Mouse (Mus musculus): Measurements from ENCODE around the gene Ift122.

Ift122 gene

DNA sequence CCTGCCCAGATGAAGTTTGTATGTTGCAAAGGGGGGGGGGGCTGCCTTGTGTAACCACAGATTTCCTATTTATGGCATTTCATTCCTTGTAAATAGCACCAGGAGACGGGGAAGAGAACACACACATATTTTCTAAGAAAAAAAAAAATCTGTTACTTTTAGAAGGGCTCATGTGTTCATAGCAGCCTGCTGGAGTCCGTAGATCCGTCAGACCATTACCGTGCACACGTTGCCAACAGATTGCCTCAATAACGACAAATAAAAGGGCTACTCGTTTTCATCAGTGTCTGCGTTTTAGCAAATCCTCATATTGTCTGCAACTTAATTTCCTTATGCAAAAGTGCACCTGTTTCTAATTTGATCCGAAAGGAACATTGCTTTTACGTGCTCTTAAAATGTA lies 73.1 kb downstream of the Ift122 start:
- DNase-seq (ENCODE audit: low read depth, low spot score), result no peak

DNA sequence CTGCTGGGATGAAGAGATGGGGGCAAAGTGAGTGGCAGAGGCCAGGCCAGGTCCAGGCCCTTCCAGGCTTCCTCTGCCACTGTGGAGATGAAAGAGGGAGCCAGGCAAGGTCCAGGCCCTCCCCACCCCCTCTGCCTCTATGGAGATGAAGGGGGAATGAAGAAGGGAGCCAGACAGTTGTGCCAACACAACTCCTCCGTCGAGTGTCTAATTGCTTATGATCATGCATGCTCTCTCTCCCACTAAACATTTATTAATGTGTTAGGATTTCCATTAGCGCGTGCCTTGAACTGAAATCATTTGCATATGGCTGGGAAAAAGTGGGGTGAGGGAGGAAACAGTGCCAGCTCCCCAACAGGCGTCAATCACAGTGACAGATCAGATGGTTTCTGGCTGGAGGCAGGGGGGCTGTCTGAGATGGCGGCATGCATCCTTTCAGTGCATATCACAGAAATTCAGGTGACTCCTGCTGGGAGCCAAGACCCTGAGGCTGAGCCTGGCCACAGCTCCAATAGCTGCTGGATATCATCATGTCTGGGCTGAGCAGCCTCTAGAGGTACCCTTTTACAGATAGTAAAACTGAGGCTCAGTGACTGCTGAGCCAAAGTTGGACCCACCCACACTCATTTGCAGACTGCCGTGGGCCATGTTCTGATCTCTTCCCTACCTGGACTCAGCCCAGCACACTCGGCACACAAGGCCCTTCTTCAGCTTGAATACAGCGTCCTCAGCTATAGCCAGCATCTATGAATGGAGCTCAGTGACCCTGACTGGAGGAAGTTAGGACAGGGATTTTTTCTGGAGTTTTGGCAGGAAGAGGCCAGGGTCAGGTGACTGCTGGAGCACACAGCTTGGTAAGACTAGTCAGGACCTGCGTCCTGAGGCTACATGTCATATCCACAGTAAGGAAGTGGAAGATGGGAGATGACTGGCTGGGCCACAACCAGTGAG lies 74.3 kb downstream of the Ift122 start:
- DNase-seq (ENCODE audit: low read depth, low spot score), result no peak

DNA sequence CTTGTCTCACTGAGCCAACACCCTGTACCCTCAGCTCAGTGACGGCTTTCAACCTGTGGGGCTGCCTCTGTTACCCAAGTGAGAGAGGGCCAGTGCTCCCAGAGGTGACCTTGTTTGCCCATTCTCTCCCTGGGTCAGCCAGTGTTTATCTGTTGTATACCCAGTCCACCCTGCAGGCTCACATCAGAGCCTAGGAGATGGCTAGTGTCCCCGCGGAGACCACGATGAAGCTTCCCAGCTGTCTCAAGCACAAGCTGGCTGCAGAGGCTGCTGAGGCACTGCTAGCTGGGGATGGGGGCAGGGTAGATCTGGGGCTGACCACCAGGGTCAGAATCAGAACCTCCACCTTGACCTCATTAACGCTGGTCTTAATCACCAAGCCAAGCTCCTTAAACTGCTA lies 76.7 kb downstream of the Ift122 start:
- DNase-seq (ENCODE audit: low read depth, low spot score), result peak; percentile 79

DNA sequence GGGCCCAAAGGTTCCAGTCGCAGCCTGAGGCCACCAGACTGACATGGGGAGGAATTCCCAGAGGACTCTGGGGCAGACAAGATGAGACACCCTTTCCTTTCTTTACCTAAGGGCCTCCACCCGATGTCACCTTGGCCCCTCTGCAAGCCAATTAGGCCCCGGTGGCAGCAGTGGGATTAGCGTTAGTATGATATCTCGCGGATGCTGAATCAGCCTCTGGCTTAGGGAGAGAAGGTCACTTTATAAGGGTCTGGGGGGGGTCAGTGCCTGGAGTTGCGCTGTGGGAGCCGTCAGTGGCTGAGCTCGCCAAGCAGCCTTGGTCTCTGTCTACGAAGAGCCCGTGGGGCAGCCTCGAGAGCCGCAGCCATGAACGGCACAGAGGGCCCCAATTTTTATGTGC lies 78.4 kb downstream of the Ift122 start, which contains the start of gene Rho:
Rho (plus strand) TSS at position 110 of the 400 bp plus-strand sequence.
- DNase-seq (ENCODE audit: low read depth, low spot score), result peak; percentile 96

DNA sequence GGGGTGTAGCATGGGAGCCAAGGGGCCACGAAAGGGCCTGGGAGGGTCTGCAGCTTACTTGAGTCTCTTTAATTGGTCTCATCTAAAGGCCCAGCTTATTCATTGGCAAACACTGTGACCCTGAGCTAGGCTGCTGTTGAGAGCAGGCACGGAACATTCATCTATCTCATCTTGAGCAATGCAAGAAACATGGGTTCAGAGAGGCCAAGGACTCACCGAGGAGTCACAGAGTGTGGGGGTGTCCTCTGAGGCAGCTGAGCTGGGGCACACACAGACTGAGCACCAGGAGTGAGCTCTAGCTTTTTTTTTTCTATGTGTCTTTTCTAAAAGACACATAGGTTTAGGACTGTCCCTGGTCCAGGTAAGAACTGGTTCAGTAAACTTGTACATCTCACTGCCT lies 79.1 kb downstream of the Ift122 start:
- DNase-seq (ENCODE audit: low read depth, low spot score), result no peak

DNA sequence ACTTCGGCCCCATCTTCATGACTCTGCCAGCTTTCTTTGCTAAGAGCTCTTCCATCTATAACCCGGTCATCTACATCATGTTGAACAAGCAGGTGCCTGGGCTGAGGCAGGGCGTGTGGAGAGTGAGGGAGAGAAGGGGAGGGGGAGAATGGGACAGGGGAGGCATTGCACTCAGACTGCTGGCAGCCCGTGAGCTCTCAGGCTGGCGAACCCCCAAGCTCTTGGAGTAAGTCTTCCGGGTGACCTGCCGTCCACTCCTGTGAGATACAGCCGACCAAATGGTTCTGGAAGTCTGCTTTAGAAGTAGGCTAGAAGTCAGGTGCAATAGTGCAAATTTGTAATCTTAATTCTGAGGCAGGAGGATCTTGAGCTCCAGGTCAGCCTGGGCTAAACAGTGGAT lies 82.3 kb downstream of the Ift122 start:
- no peak for DNase-seq (ENCODE audit: low read depth, low spot score)

DNA sequence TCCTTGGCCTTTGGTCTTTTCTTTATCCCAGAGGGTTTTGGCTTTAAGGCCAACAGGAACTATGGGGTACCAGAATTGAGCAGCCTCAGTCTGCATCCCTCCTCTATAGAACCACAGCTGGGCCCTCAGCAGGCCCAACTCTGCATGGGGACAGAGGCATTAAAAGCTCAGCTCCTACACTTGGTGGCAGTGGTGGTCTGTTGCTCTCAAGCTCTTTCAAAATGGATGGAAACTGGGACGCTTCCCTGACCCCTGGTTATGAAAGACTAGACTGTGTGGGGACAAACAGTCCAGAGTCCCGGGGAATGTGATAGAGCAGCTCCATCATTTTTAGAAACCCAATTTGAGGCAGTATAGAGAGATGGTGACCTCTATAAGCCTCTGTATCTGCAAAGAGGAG lies 84.7 kb downstream of the Ift122 start:
- no peak for DNase-seq (ENCODE audit: low read depth, low spot score)

DNA sequence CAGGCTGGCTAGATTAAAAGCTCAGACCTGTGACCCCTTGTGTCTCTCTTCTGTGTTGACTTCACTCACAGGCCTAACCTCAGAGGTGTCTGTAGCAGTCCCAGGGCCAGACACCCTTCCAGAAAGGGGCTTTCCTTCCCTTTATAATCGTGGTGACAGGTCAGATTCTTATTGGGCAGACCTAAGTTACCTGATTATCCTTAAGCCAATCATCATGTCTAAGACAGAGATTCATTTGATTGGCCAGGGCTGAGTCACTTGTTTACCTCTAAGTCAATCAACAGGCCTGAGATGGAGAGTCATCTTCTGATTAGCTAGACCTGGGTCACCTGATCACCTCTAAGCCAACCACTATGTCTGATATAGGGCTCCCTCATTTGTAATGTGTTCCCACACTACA lies 85.5 kb downstream of the Ift122 start:
- DNase-seq (ENCODE audit: low read depth, low spot score), result peak; percentile 96

DNA sequence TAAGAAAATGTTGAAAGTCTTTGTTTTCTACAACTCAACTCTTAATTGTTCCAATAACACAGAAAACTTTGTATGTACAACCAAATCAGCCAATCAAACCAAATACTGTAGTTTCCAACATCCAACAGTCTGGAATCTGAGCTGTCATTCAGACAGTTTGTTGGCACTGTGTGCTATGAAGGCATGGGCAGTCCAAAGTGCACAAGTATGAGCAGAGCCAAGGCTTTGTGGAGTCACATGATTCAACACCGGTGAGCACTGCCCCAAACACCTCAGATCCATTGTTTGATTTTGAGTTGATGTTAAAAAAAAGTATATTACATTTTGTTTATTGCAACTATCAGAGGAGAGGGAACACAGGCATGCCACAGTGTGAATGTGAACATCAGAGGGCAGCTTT lies 87.3 kb downstream of the Ift122 start:
- no peak for DNase-seq (ENCODE audit: low read depth, low spot score)

DNA sequence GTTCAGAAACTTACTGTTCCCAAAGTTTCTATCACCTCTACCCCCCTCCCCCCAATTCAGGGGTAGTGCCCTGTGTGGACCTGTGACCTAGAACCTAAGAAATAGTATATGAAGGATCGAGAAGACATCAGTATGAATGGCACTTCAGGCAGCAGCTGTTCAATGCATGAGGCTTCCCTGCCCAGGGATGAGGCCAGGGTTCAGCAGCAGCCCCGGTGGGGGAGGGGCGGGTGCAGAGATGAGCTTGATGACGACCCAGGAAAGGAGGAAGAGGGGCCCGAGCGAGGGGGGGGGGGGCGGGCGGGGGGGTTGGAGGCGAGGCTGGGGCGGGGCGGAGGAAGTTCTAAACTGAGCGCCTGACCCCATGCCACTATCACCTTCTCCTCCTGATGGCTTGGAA lies 87.9 kb downstream of the Ift122 start:
- DNase-seq (ENCODE audit: low read depth, low spot score), result no peak

DNA sequence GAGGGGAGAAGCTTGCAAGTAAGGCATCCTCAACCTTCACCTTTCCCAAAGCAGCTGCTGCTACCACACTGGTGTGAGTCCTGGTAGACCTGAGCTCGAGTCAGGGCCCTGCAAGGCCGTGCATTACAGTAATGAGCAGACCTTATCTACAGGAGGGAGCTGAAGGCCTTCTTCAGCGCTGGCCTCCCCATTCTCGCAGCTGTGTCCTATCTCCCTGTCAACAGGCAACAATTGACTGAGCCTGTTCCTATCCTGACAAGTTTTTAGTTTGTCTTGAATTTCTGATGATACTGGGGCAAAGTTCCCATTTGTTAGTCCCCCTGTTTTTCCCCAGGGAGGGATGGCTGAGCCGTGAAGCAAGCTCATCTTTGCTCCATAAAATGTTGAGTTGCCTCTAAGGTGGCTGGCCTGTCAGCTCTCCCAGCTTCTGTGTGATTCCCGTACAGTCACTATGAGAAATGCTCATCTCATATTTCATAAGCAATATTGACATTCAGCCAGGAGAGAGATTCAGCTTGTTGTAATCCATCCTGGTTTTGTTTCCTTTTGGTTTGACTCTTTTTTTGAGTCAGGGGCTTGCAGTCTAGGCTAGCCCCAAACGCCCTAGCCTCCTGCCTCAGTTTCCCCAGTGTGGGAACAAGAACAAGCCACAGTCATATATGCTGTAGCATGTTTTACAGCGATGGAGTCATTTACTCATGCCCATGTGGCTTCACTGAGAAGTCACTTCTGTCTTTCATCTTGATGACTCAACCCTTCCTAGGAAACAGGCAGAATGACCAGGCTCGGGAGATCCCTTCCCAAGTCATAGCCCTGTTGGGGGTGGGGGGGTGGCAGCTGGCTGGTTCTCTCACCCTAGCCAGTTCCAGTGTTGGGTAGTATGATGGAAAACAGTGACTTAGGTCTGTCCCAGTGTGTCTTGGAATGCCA lies 90.5 kb downstream of the Ift122 start:
- DNase-seq (ENCODE audit: low read depth, low spot score), result no peak

DNA sequence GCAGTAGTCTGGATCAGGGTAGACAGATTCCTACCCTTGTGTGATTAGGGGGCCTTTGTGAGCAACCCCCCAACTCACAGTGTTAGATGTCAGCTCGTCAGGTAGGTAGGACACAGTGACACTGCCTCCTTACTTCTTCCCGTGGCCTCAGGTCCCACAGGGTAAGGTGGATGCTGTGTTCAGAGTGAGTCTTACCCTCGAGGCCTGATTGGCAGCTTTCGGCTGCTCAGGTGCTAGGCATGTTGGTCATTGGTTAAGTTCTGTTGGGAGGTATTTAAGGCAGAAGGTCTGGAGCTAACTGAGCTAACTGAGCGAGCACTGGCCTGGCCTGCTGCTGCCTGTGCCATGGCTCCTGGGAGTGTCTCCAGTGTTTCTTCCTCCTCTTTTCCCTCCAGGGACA lies 91.4 kb downstream of the Ift122 start, which contains the start of gene H1foo:
H1foo (plus strand) TSS at position 301 of the 400 bp plus-strand sequence.
- no peak for DNase-seq (ENCODE audit: low read depth, low spot score)

DNA sequence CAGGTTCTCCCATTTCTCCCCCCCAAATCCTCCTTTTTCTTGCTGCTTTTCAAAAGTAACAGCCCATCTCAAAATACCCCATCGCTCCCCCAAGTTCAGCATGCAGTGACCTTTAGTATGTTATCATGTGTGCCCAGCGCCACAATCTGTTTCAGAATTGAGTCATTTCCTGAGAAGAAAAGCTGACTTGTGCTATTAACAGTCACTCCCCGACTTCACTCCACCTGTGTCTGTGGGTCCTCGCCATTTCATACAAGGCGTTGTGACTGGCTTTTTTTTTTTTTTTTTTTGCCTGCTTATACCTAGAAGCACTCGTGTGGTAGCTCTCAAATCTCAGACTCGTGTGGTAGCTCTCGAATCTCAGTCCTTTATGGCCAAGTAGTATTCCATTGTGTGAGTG lies 92.4 kb downstream of the Ift122 start:
- DNase-seq (ENCODE audit: low read depth, low spot score), result no peak

DNA sequence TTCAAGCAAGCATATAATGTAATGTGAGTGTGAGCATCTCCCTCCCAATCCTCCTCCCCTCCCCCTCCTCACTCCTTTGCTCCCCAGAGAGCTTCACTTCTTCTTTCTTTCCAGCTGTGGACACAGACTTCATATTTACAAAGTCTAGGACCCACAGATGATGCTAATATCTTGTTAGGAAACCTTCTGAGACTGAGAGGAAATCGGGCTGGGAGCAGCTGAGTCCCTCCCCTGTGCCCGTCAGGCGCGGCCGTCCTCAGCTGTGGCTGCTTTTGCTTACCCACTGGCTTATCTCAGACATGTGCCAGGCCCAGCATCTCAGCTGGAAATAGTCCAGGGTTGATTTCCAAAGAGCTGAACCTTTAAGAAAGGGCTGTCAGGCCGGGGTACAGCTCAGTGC lies 93.1 kb downstream of the Ift122 start:
- DNase-seq (ENCODE audit: low read depth, low spot score), result no peak

DNA sequence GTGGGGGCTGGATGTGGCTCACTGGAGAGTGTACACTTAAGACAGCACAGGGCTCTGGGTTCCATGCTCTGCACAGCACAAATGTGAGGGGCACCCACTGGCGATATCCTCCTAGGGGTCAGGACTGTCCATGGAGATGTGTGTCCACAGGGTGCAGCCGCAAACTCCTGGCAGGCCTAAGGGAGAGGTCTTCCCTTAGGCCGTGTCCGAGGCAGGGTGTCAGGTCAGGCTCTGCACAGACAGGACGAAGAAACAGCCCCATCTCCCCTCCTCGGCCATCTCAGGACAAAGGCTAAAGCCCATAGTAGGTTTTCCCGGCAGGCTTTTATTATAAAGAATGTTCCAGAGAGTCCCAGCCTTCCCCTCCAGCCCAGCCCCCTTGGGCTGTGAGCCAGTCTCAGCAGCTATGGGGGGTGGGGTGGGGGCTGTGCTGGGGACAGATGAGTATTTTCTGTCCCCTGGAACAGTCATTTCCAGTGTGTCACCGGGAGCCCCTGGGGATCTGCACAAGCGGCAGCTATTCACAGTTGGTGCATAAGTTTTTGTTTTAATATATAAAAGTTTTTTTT lies 101.3 kb downstream of the Ift122 start:
- DNase-seq (ENCODE audit: low read depth, low spot score), result no peak

DNA sequence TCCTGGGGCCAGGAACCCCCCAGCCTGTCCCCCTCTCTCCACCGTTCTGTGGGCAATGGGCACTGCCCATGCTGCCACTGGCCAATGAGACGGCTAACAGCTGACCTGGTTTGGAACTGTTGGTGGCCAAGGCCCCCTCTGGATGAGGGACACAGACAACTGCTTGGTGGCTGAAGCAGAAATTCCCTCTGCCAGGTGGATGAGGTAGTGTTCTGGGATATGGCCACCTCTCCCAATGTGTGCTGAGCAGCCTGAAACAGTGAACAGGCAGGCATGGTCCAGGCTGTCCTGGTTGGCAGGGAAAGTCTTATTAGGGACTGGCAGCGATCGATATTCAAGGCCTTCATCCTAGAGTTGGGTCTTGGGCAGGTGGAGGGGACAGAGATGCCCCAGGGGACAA lies 101.9 kb downstream of the Ift122 start:
- no peak for DNase-seq (ENCODE audit: low read depth, low spot score)

DNA sequence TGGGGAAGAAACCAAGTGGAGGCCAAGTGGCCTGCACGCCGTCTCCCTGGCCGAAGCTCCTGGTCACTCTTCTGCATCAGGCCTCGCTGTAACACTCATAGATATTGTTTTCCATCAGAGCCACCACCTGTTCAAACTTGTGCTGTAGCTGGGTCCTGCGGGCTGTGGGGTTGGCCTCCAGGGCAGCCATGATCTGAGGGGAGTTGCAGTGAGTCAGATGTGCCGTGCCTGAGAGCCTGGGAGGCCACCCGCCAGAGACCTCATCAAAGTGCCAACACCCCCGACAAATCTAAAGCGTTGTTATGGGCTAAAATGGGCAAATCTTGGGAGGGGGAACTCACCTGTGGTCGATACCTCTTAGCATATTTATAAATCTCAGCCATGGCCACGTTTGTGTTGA lies 102.4 kb downstream of the Ift122 start:
- no peak for DNase-seq (ENCODE audit: low read depth, low spot score)

DNA sequence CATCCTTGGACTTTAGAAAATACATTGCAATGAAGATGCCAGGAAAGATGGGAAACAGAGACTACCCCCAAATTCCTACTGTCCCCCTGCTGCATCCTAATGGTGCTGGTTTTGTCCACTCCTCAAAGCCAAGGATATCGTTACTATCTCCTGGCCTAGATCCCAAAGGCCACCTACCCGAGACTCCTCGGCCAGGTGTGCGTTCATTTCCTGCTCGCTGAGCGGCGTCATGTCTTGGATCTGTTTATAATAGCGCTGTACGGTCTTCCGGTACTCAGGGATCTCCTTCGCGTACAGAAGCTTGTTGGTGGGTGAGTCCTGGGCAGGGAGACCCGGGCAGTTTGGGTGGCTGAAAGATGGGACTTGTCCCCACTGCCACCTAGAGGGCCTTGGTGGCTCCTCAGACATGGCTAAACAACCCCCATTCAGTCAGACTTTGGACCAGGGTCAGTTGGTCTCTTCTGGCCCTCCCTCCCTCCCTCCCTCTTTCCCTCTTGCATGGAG lies 103.2 kb downstream of the Ift122 start:
- DNase-seq (ENCODE audit: low read depth, low spot score), result no peak

DNA sequence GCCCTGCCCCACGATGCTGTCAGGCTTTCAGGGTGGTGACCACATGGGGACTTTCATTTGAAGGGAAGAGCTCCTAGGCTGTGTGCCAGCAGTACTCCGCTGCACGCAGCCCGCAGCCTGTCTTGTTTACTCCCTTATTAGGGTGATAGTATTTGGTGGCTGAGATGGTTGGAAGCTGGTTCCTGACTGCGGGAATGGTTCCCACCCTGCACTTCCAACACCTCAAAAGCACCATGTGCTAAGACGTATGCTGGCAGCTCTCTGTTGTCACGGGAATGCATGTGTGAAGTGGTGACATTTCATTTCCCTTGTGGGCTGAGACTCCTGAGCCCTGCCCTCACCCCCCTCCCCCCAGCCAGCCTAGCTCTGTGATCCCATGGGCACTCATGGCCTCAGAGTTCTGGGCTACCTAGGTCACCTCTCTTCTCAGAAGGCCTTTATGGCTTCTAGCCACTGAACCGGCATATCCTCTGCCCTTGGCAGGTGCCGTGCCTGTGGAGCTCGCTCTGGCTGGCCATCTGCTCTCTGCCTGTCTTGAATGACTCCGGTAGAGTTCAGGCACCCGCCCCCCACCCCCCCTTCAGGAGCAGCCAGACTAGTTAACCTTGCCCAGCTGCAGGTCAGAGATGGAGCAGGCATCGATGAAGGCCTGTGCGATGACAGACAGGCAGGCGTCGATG lies 103.8 kb downstream of the Ift122 start:
- DNase-seq (ENCODE audit: low read depth, low spot score), result no peak

DNA sequence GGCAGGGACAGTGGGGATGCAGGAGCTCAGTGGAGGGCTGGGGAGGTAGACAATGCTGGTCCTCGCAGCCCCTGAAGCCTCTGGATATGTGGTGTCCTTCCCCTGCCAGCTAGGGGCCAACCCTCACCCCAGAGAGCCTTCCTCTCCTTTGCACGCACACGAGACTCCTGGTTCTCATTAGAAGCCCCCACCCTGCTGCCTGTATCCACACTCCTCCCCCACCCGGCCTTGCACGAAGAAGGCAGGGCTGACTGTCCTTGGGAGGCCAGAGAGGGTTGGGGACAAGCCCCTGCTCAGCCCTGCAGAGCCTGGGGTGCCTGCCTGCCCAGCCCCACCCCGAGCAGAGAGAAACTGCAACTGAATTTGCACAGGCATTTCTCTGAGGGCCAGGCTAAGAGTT lies 104.4 kb downstream of the Ift122 start:
- no peak for DNase-seq (ENCODE audit: low read depth, low spot score)

DNA sequence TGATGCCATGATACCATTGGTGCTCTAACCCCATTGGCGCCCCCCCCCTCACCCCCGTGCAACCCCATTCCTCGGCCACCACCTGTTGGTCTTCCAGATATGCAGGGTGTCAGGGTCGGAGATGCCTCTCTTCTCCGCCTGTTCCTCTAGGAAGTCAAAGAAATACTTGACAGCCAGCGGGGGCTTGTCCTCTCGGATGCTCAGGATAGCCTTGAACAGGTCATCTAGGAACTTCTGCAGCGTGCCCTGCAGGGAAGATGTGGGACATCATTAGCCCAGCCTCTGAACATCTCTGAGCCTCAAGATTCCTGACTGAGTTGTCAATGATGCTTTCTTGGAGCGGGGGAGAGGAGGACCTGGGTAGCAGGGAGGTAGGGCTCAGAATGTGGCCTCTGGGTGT lies 105.2 kb downstream of the Ift122 start:
- DNase-seq (ENCODE audit: low read depth, low spot score), result no peak
